Mouse (Mus musculus) fat pad, adult 2 months (tissue): ENCODE results near the gene Rcsd1.
"Not testable (repeated sequence)": the region's sequence is repeated elsewhere in the genome, so short reads cannot be mapped to it uniquely, and the experiment has no call there.

Experiments
- DNase-seq: peaks from one replicate; pipeline ENCODE4 v3.0.0-alpha.2; 2011; ENCODE audit warnings: low read depth, low spot score; ENCODE audit errors: extremely low read depth

Gene Rcsd1

GRCm38 (mm10) chr1:165691516-165691915 lies 18.0 kb downstream of the Rcsd1 start:
- DNase-seq: no peak

GRCm38 (mm10) chr1:165689845-165690244 lies 19.7 kb downstream of the Rcsd1 start:
- no peak for DNase-seq

GRCm38 (mm10) chr1:165687861-165688260 lies 21.7 kb downstream of the Rcsd1 start:
- DNase-seq: no peak

- DNase-seq: no peak
These were observed 22.6 kb downstream of the Rcsd1 start for GRCm38 (mm10) chr1:165686963-165687362.

- no peak for DNase-seq
These were observed 23.2 kb downstream of the Rcsd1 start for GRCm38 (mm10) chr1:165686349-165686748.

- no peak for DNase-seq
These were observed 25.0 kb downstream of the Rcsd1 start for GRCm38 (mm10) chr1:165684261-165685203.

- DNase-seq: no peak
These were observed 27.3 kb downstream of the Rcsd1 start for GRCm38 (mm10) chr1:165682056-165682853.

- DNase-seq: no peak
These were observed 28.3 kb downstream of the Rcsd1 start for GRCm38 (mm10) chr1:165681045-165681794.

GRCm38 (mm10) chr1:165680086-165680485 lies 29.5 kb downstream of the Rcsd1 start:
- DNase-seq: not testable (repeated sequence)

GRCm38 (mm10) chr1:165679618-165679997 lies 29.9 kb downstream of the Rcsd1 start:
- no peak for DNase-seq

GRCm38 (mm10) chr1:165678861-165679617 lies 30.5 kb downstream of the Rcsd1 start:
- no peak for DNase-seq

GRCm38 (mm10) chr1:165677558-165677957 lies 32.0 kb downstream of the Rcsd1 start:
- no peak for DNase-seq

- DNase-seq: no peak
These were observed 32.6 kb downstream of the Rcsd1 start for GRCm38 (mm10) chr1:165676993-165677392.

- no peak for DNase-seq
These were observed 34.4 kb downstream of the Rcsd1 start for GRCm38 (mm10) chr1:165675167-165675566.

- DNase-seq: no peak
These were observed 37.2 kb downstream of the Rcsd1 start for GRCm38 (mm10) chr1:165672355-165672754.

- DNase-seq: no peak
These were observed 39.5 kb downstream of the Rcsd1 start for GRCm38 (mm10) chr1:165670056-165670455.

- DNase-seq: no peak
These were observed 40.7 kb downstream of the Rcsd1 start for GRCm38 (mm10) chr1:165668904-165669303.

GRCm38 (mm10) chr1:165667380-165667779 lies 42.2 kb downstream of the Rcsd1 start:
- no peak for DNase-seq

- DNase-seq: no peak
These were observed 42.6 kb downstream of the Rcsd1 start for GRCm38 (mm10) chr1:165666944-165667343.

GRCm38 (mm10) chr1:165665758-165666157 lies 43.8 kb downstream of the Rcsd1 start:
- DNase-seq: no peak
